Mouse (Mus musculus): Measurements from ENCODE around the gene Ext2.

The Ext2 gene

GRCm38 (mm10) chr2:93737146-93737545 is 85.2 kb downstream of the Ext2 start:
- no peak for ATAC-seq (ENCODE audit: low TSS enrichment)

- no peak for ATAC-seq (ENCODE audit: low TSS enrichment)
Observed at GRCm38 (mm10) chr2:93732658-93733057, 89.7 kb downstream of the Ext2 start.

GRCm38 (mm10) chr2:93729585-93729984 is 92.8 kb downstream of the Ext2 start:
- no peak for ATAC-seq (ENCODE audit: low TSS enrichment)

GRCm38 (mm10) chr2:93723138-93723744 is 99.1 kb downstream of the Ext2 start:
- ATAC-seq (ENCODE audit: low TSS enrichment): no peak

GRCm38 (mm10) chr2:93720956-93721355 is 101.4 kb downstream of the Ext2 start:
- ATAC-seq (ENCODE audit: low TSS enrichment): no peak

GRCm38 (mm10) chr2:93719792-93720675 is 102.3 kb downstream of the Ext2 start:
- ATAC-seq (ENCODE audit: low TSS enrichment): no peak

- no peak for ATAC-seq (ENCODE audit: low TSS enrichment)
Observed at GRCm38 (mm10) chr2:93713267-93713666, 109.1 kb downstream of the Ext2 start.

GRCm38 (mm10) chr2:93711460-93711859 is 110.9 kb downstream of the Ext2 start:
- ATAC-seq (ENCODE audit: low TSS enrichment): no peak

GRCm38 (mm10) chr2:93709696-93710095 is 112.7 kb downstream of the Ext2 start:
- ATAC-seq (ENCODE audit: low TSS enrichment): no peak

GRCm38 (mm10) chr2:93709241-93709640 is 113.1 kb downstream of the Ext2 start:
- no peak for ATAC-seq (ENCODE audit: low TSS enrichment)

- no peak for ATAC-seq (ENCODE audit: low TSS enrichment)
Observed at GRCm38 (mm10) chr2:93706825-93707224, 115.5 kb downstream of the Ext2 start.

GRCm38 (mm10) chr2:93706407-93706806 is 116.0 kb downstream of the Ext2 start:
- ATAC-seq (ENCODE audit: low TSS enrichment): peak; percentile 89

GRCm38 (mm10) chr2:93704195-93704594 is 118.2 kb downstream of the Ext2 start:
- no peak for ATAC-seq (ENCODE audit: low TSS enrichment)

GRCm38 (mm10) chr2:93702936-93703926 is 119.1 kb downstream of the Ext2 start:
- ATAC-seq (ENCODE audit: low TSS enrichment): no peak

- no peak for ATAC-seq (ENCODE audit: low TSS enrichment)
Observed at GRCm38 (mm10) chr2:93699346-93699745, 123.0 kb downstream of the Ext2 start.

GRCm38 (mm10) chr2:93696181-93696641 is 126.2 kb downstream of the Ext2 start:
- ATAC-seq (ENCODE audit: low TSS enrichment): no peak

- ATAC-seq (ENCODE audit: low TSS enrichment): no peak
Observed at GRCm38 (mm10) chr2:93693101-93693500, 129.3 kb downstream of the Ext2 start.

GRCm38 (mm10) chr2:93690064-93690930 is 132.1 kb downstream of the Ext2 start:
- ATAC-seq (ENCODE audit: low TSS enrichment): no peak

- 0 out of 2 replicates have a peak, but pooled peaks have one; percentile 21 for ATAC-seq (ENCODE audit: low TSS enrichment)
Observed at GRCm38 (mm10) chr2:93683674-93684073, 138.7 kb downstream of the Ext2 start.

GRCm38 (mm10) chr2:93682601-93683202 is 139.7 kb downstream of the Ext2 start:
- ATAC-seq (ENCODE audit: low TSS enrichment): no peak
